Mouse (Mus musculus) MEL (cell line): Measurements from ENCODE around the gene Tcte1.

Experiments used
- CHD2 ChIP-seq: IDR thresholded peaks from 2 replicates; pipeline ENCODE4 v1.6.1; 2011; ENCODE audit warnings: low read length, improper control_type of control experiment
- CTCF ChIP-seq, 3 experiments: IDR thresholded peaks in 2 of 3; conservative IDR thresholded peaks in 1 of 3; 2 replicates each; pipeline ENCODE4 v1.5.1; 2011 to 2012; ENCODE audit warnings: low read length in 3 of 3, low read depth in 2 of 3, mild to moderate bottlenecking in 2 of 3, improper control_type of control experiment in 1 of 3, inconsistent platforms in 1 of 3, mixed read lengths in 1 of 3, moderate library complexity in 1 of 3; ENCODE audit not compliant: control insufficient read depth in 1 of 3, insufficient read depth in 1 of 3, poor library complexity in 1 of 3, severe bottlenecking in 1 of 3
- GATA1 ChIP-seq: IDR thresholded peaks from 2 replicates; pipeline ENCODE4 v1.6.1; 2011; ENCODE audit warnings: low read depth, low read length, improper control_type of control experiment
- NELFE ChIP-seq: IDR thresholded peaks from 2 replicates; pipeline ENCODE4 v1.6.1; 2011; ENCODE audit warnings: low read depth, low read length, improper control_type of control experiment
- POLR2A ChIP-seq, 2 experiments: IDR thresholded peaks; 2 replicates each; pipeline ENCODE4 v1.6.1; 2011 to 2012; ENCODE audit warnings: low read length in 2 of 2, mild to moderate bottlenecking in 2 of 2, control low read depth in 1 of 2, improper control_type of control experiment in 1 of 2, low read depth in 1 of 2, moderate library complexity in 1 of 2; ENCODE audit not compliant: control insufficient read depth in 1 of 2, insufficient read depth in 1 of 2, poor library complexity in 1 of 2
- POLR2AphosphoS2 ChIP-seq: IDR thresholded peaks from 2 replicates; pipeline ENCODE4 v1.6.1; 2011; ENCODE audit warnings: low read length, improper control_type of control experiment
- SMC3 ChIP-seq: IDR thresholded peaks from 2 replicates; pipeline ENCODE4 v1.6.1; 2011; ENCODE audit warnings: low read depth, low read length, improper control_type of control experiment
- ZKSCAN1 ChIP-seq: IDR thresholded peaks from 2 replicates; pipeline ENCODE4 v1.6.1; 2012; ENCODE audit warnings: low read depth, mild to moderate bottlenecking, inconsistent platforms, low read length, improper control_type of control experiment, moderate library complexity

- no peak for TF ChIP-seq CTCF (IDR thresholded peaks at IDR 0.05 in 2 of 3, conservative IDR thresholded peaks at IDR 0.05 in 1 of 3; ENCODE audit: control insufficient read depth in 1 of 3, insufficient read depth in 1 of 3, low read depth in 2 of 3, low read length in 3 of 3, poor library complexity in 1 of 3, severe bottlenecking in 1 of 3)
- TF ChIP-seq CHD2, result no peak
- no peak for TF ChIP-seq POLR2AphosphoS2
- TF ChIP-seq GATA1, result no peak
- no peak for TF ChIP-seq SMC3
- TF ChIP-seq NELFE, result no peak
- no peak for TF ChIP-seq POLR2A (IDR thresholded peaks at IDR 0.05; ENCODE audit: control insufficient read depth in 1 of 2, insufficient read depth in 1 of 2, low read depth in 1 of 2, low read length in 2 of 2, poor library complexity in 1 of 2)
- no peak for TF ChIP-seq ZKSCAN1
Observed at GRCm38 (mm10) chr17:45545278-45545961, 22.2 kb downstream of the Tcte1 start.
